Mouse (Mus musculus) stomach, postnatal 0 days (tissue): ENCODE data around the gene Runx2. TPM values are rescaled to one million over a fixed set of nuclear protein-coding genes. Genes with fewer than 3 reads are reported as not detected.

ENCODE experiments used
- ATAC-seq: fragments of 200-750 bp; cut with Nextera tagmentation; 2 replicates; pipeline ENCODE4 v1.8.0; 2017; ENCODE audit not compliant: low FRiP score, low TSS enrichment
- DNase-seq: peaks from one replicate; pipeline ENCODE4 v3.0.0-alpha.2; 2016; ENCODE audit warnings: low spot score
- H3K27ac ChIP-seq: fragments of 300-500 bp; sonication (generic); replicated peaks from 2 replicates; pipeline ENCODE4 v1.5.1; 2014; ENCODE audit warnings: mild to moderate bottlenecking, control low read depth
- H3K27me3 ChIP-seq: fragments of 300-500 bp; sonication (generic); 2 replicates; pipeline ENCODE4 v1.6.1; 2014; ENCODE audit warnings: low read length; ENCODE audit not compliant: control insufficient read depth, insufficient read depth
- H3K36me3 ChIP-seq: fragments of 300-500 bp; sonication (generic); 2 replicates; pipeline ENCODE4 v1.6.1; 2014; ENCODE audit warnings: low read length, mixed read lengths; ENCODE audit not compliant: control insufficient read depth, insufficient read depth
- H3K4me1 ChIP-seq: fragments of 300-500 bp; sonication (generic); replicated peaks from 2 replicates; pipeline ENCODE4 v1.6.1; 2014; ENCODE audit warnings: antibody characterized with exemption; ENCODE audit not compliant: control insufficient read depth, insufficient read depth
- H3K4me2 ChIP-seq: fragments of 300-500 bp; sonication (generic); replicated peaks from 2 replicates; pipeline ENCODE4 v1.6.1; 2014; ENCODE audit warnings: low read depth, mild to moderate bottlenecking, control low read depth, moderate library complexity
- H3K4me3 ChIP-seq: fragments of 300-500 bp; sonication (generic); 2 replicates; pipeline ENCODE4 v1.5.1; 2014; ENCODE audit warnings: low read depth, low read length, control low read depth
- H3K9ac ChIP-seq: fragments of 300-500 bp; sonication (generic); 2 replicates; pipeline ENCODE4 v1.6.1; 2014; ENCODE audit warnings: mild to moderate bottlenecking, low read length, control low read depth, mixed read lengths
- H3K9me3 ChIP-seq: fragments of 300-500 bp; sonication (generic); 2 replicates; pipeline ENCODE4 v1.6.1; 2016; ENCODE audit warnings: low read length; ENCODE audit not compliant: control insufficient read depth
- CTCF ChIP-seq: IDR thresholded peaks from 2 replicates; pipeline ENCODE4 v1.5.1; 2016; ENCODE audit warnings: antibody characterized with exemption, low read depth, mild to moderate bottlenecking, moderate library complexity
- EP300 ChIP-seq: optimal IDR thresholded peaks from 2 replicates; pipeline ENCODE3; 2016; ENCODE audit warnings: antibody characterized with exemption
- WGBS: fragments of 180-500 bp; shearing (Covaris S2); extraction: QIAGEN DNeasy Blood & Tissue Kit; methylation state at CpG from one replicate; pipeline ENCODE4 v1.1.7; 2014; 5-methylcytosine and 5-hydroxymethylcytosine counted together
- polyA plus RNA-seq: library from polyadenylated mRNA; unstranded; fragments of >200 nt; fragmentation: Nextera tagmentation; extraction: Ambion mirVana; gene quantifications from 2 replicates; pipeline ENCODE4 v1.2.1, GENCODE M21; 2015

The Runx2 gene
- polyA plus RNA-seq, 1 experiment from 2014 or later, result 0.53 TPM

DNA sequence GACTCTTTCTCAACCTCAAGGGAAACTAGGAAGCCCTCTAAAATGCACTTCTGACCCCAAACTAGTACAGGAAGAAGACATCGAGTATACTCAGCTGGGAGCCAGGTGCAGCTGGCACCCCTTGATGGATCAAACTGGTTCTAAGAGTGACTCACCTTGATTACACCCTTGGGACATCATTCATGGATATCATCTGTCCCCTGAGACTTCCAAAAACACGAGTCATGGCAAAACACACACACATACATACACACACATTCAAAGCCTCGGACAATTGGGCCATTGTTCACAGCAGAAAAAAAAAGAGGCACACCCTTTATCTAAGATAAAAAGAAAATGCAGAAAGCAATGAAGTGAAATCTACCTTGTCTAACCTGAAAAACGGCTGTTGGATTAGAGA is 266.7 kb downstream of the Runx2 start:
- TF ChIP-seq EP300 (peak; percentile 84), CTCF (no peak)

DNA sequence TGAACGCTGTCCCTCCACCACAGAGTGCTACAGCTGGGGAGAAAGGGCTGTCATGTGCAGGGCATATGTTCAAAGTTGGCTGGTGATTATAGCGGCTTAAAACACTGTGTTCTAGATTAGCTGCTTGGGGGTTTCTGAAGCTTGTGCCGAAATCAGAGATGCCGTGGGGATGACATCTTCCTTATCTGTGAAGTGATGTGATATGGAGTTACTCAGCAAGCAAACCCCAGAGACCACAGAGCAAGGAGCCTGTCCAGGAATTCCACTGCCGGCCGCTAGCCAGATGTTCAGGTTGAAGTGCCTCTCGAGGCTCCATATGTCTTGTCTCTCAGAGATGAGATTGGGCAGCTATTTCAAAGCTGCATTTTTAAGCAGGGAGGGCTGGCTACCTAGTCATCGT is 267.8 kb downstream of the Runx2 start:
- no peak for TF ChIP-seq EP300
- no peak for TF ChIP-seq CTCF
- Histone ChIP-seq H3K36me3 (no peaks in the 10 kb centered on the region), H3K4me1 (no peaks in the 10 kb centered on the region), H3K4me3 (no peak overlapping the region), H3K27ac (no peak overlapping the region), H3K9me3 (no peaks in the 10 kb centered on the region), H3K4me2 (no peak overlapping the region), H3K9ac (no peak overlapping the region), H3K27me3 (no peaks in the 10 kb centered on the region)
- ATAC-seq (no peak), DNase-seq (no peak)
- 58% methylated on average over 8 of the region's 8 CpGs for WGBS

More for the DNA sequence above, 266.7 kb downstream of the Runx2 start:
- DNase-seq (no peak), ATAC-seq (peak; percentile 68)
- Histone ChIP-seq H3K9me3 (no peaks in the 10 kb centered on the region), H3K27ac (no peak overlapping the region), H3K36me3 (no peaks in the 10 kb centered on the region), H3K4me2 (no peak overlapping the region), H3K9ac (no peak overlapping the region), H3K4me3 (no peak overlapping the region), H3K27me3 (no peaks in the 10 kb centered on the region), H3K4me1 (no peaks in the 10 kb centered on the region)
- WGBS, result 43% methylated on average over 4 of the region's 4 CpGs

GRCm38 (mm10) chr17:44545141-44545813 is 269.3 kb downstream of the Runx2 start:
- no peak for TF ChIP-seq EP300
- TF ChIP-seq CTCF, result no peak
- 0 out of 2 replicates have a peak overlapping the region, but pooled peaks have one; percentile 5 for H3K4me2 ChIP-seq
- peak; percentile 55; the same call in 1 of the 2 replicates for ATAC-seq
- no peak overlapping the region for H3K4me3 ChIP-seq
- peak; percentile 20 for DNase-seq
- 0 out of 2 replicates have a peak overlapping the region, but pooled peaks have one; percentile 40 for H3K27ac ChIP-seq
- 42% methylated on average over 14 of the region's 14 CpGs for WGBS
- no peak overlapping the region for H3K9ac ChIP-seq
- no peaks in the 10 kb centered on the region for H3K9me3 ChIP-seq
- H3K36me3 ChIP-seq, result no peaks in the 10 kb centered on the region
- no peaks in the 10 kb centered on the region for H3K4me1 ChIP-seq
- H3K27me3 ChIP-seq, result no peaks in the 10 kb centered on the region

DNA sequence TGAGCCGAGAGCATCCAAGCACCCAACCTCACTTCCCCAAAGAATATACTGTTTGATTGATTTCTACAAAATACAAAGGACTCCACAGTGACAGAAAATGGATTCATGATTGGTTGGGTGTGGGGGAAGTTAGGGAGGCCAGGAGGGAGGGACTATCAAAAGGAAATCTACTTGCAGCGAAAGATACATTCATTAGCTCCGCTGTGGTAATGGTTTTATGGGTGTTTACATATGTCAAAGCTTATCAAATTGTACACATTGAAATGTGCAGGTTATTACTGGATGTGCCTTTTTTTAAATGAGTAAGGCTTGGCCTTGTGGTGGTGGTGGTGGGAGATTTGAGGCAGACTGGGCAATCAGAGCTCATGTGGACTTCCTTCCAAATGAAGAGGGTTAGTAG is 271.9 kb downstream of the Runx2 start:
- peak; percentile 57; the same call in 1 of the 2 replicates for ATAC-seq
- no peaks in the 10 kb centered on the region for H3K4me1 ChIP-seq
- DNase-seq, result no peak
- 52% methylated on average over 3 of the region's 3 CpGs for WGBS
- H3K36me3 ChIP-seq, result no peaks in the 10 kb centered on the region
- no peak overlapping the region for H3K4me2 ChIP-seq
- no peak overlapping the region for H3K4me3 ChIP-seq
- TF ChIP-seq EP300 (no peak), CTCF (no peak)
- H3K27me3 ChIP-seq, result no peaks in the 10 kb centered on the region
- H3K9me3 ChIP-seq, result no peaks in the 10 kb centered on the region
- no peak overlapping the region for H3K9ac ChIP-seq
- no peak overlapping the region for H3K27ac ChIP-seq

- 50% methylated on average over 5 of the region's 5 CpGs for WGBS
- DNase-seq (peak; percentile 22), ATAC-seq (peak; percentile 38; the same call in 1 of the 2 replicates)
- Histone ChIP-seq H3K9me3 (no peaks in the 10 kb centered on the region), H3K27ac (no peak overlapping the region; the same call in 1 of the 2 replicates), H3K36me3 (no peaks in the 10 kb centered on the region), H3K9ac (no peak overlapping the region), H3K4me3 (no peak overlapping the region), H3K4me1 (no peaks in the 10 kb centered on the region), H3K4me2 (no peak overlapping the region), H3K27me3 (no peaks in the 10 kb centered on the region)
- TF ChIP-seq EP300 (no peak), CTCF (peak; percentile 40)
Measured at GRCm38 (mm10) chr17:44540699-44541098, 273.9 kb downstream of the Runx2 start.

- WGBS, result 51% methylated on average over 11 of the region's 11 CpGs
- DNase-seq (no peak), ATAC-seq (no peak)
- Histone ChIP-seq H3K9me3 (no peaks in the 10 kb centered on the region), H3K4me3 (no peak overlapping the region), H3K9ac (no peak overlapping the region), H3K36me3 (no peaks in the 10 kb centered on the region), H3K4me1 (no peaks in the 10 kb centered on the region), H3K4me2 (no peak overlapping the region), H3K27me3 (no peaks in the 10 kb centered on the region), H3K27ac (no peak overlapping the region)
- TF ChIP-seq EP300 (no peak), CTCF (no peak)
Measured at GRCm38 (mm10) chr17:44538921-44539320, 275.7 kb downstream of the Runx2 start.
